Mouse (Mus musculus) heart, adult 11 months (tissue): ENCODE results near the gene Cep85l.
A peak's percentile ranks its signal among the peaks of the same experiment; 100 is the strongest.

Experiments used
- DNase-seq: peaks from one replicate; pipeline ENCODE4 v3.0.0; 2022

Gene Cep85l

GRCm38 (mm10) chr10:53341288-53341965, 38.3 kb downstream of the Cep85l start:
- peak; percentile 86 for DNase-seq

GRCm38 (mm10) chr10:53339045-53339444, 40.7 kb downstream of the Cep85l start:
- no peak for DNase-seq

GRCm38 (mm10) chr10:53337162-53337923, 42.4 kb downstream of the Cep85l start, which contains the start of gene Pln:
Pln (plus strand) TSS chr10:53337667.
- DNase-seq = peak; percentile 95

- DNase-seq = no peak
Observed at GRCm38 (mm10) chr10:53335974-53336373, 43.8 kb downstream of the Cep85l start.

- peak; percentile 95 for DNase-seq
Observed at GRCm38 (mm10) chr10:53335266-53335665, 44.5 kb downstream of the Cep85l start.

GRCm38 (mm10) chr10:53332752-53333151, 47.0 kb downstream of the Cep85l start:
- no peak for DNase-seq

- DNase-seq = no peak
Observed at GRCm38 (mm10) chr10:53329257-53329656, 50.5 kb downstream of the Cep85l start.

- peak; percentile 79 for DNase-seq
Observed at GRCm38 (mm10) chr10:53326367-53326766, 53.4 kb downstream of the Cep85l start.

- peak; percentile 98 for DNase-seq
Observed at GRCm38 (mm10) chr10:53324663-53325062, 55.1 kb downstream of the Cep85l start.

GRCm38 (mm10) chr10:53323367-53323766, 56.4 kb downstream of the Cep85l start:
- no peak for DNase-seq

- no peak for DNase-seq
Observed at GRCm38 (mm10) chr10:53306674-53307073, 73.1 kb downstream of the Cep85l start.

GRCm38 (mm10) chr10:53305867-53306266, 73.9 kb downstream of the Cep85l start:
- no peak for DNase-seq

- DNase-seq = no peak
Observed at GRCm38 (mm10) chr10:53285147-53285546, 94.6 kb downstream of the Cep85l start.

GRCm38 (mm10) chr10:53272228-53272627, 107.5 kb downstream of the Cep85l start:
- no peak for DNase-seq

- peak; percentile 68 for DNase-seq
Observed at GRCm38 (mm10) chr10:53262021-53262420, 117.7 kb downstream of the Cep85l start.

GRCm38 (mm10) chr10:53235381-53235780, 144.4 kb downstream of the Cep85l start:
- peak; percentile 57 for DNase-seq

GRCm38 (mm10) chr10:53234683-53235082, 145.1 kb downstream of the Cep85l start:
- no peak for DNase-seq

- DNase-seq = peak; percentile 57
Observed at GRCm38 (mm10) chr10:53234086-53234613, 145.6 kb downstream of the Cep85l start.

- DNase-seq = peak; percentile 66
Observed at GRCm38 (mm10) chr10:53230809-53231208, 148.9 kb downstream of the Cep85l start.

- DNase-seq = no peak
Observed at GRCm38 (mm10) chr10:53229190-53229589, 150.6 kb downstream of the Cep85l start.
